Mouse (Mus musculus) myocyte (in vitro differentiated cells): ENCODE measurements at regions not wholly inside any gene's neighbourhood (a gene's known extent, or its start where the extent isn't known, plus 50 kb on each side); places are given as distances from the start of the nearest gene placed in this dataset.

Source experiments
- H3K27me3 ChIP-seq: one replicate; pipeline ENCODE4 v1.6.1; 2011; ENCODE audit not compliant: control insufficient read depth, insufficient read depth, insufficient read length
- H3K36me3 ChIP-seq: one replicate; pipeline ENCODE4 v1.6.1; 2011; ENCODE audit not compliant: control insufficient read depth, insufficient read depth
- H3K4me2 ChIP-seq: one replicate; pipeline ENCODE4 v1.6.1; 2011; ENCODE audit warnings: low read depth, control low read depth
- H3K4me3 ChIP-seq: one replicate; pipeline ENCODE4 v1.5.1; 2011; ENCODE audit warnings: mild to moderate bottlenecking, control low read depth, moderate library complexity
- H3K79me2 ChIP-seq: one replicate; pipeline ENCODE4 v1.6.1; 2011; ENCODE audit not compliant: control insufficient read depth, insufficient read depth
- H3ac ChIP-seq: one replicate; pipeline ENCODE4 v1.6.1; 2011; ENCODE audit not compliant: control insufficient read depth, insufficient read length
- CEBPB ChIP-seq: IDR thresholded peaks from 2 replicates; pipeline ENCODE4 v1.6.1; 2011; ENCODE audit warnings: mild to moderate bottlenecking, moderate library complexity; ENCODE audit not compliant: poor library complexity, insufficient read depth, severe bottlenecking
- E2F4 ChIP-seq: IDR thresholded peaks from one replicate; pipeline ENCODE4 v1.6.1; 2011; ENCODE audit warnings: mild to moderate bottlenecking, control low read depth, moderate library complexity; ENCODE audit not compliant: insufficient read depth
- MAX ChIP-seq: IDR thresholded peaks from one replicate; pipeline ENCODE4 v1.6.1; 2011; ENCODE audit warnings: low read depth, mild to moderate bottlenecking, control low read depth
- MYOD1 ChIP-seq, 3 experiments: IDR thresholded peaks; one replicate each; pipeline ENCODE4 v1.6.1; 2011; ENCODE audit warnings: control low read depth in 2 of 3, low read depth in 2 of 3, mild to moderate bottlenecking in 2 of 3, moderate library complexity in 1 of 3; ENCODE audit not compliant: insufficient read length in 2 of 3, control insufficient read depth in 1 of 3
- MYOG ChIP-seq, 3 experiments: IDR thresholded peaks; one replicate each; pipeline ENCODE4 v1.6.1; 2011; ENCODE audit warnings: control low read depth in 2 of 3, low read depth in 2 of 3, mild to moderate bottlenecking in 2 of 3; ENCODE audit not compliant: insufficient read length in 2 of 3, control insufficient read depth in 1 of 3, insufficient read depth in 1 of 3
- POLR2A ChIP-seq: IDR thresholded peaks from one replicate; pipeline ENCODE4 v1.6.1; 2011; ENCODE audit warnings: low read depth, mild to moderate bottlenecking, control low read depth, moderate library complexity; ENCODE audit not compliant: insufficient read length
- POLR2AphosphoS2 ChIP-seq: IDR thresholded peaks from one replicate; pipeline ENCODE4 v1.6.1; 2011; ENCODE audit warnings: low read depth, control low read depth; ENCODE audit not compliant: insufficient read length
- REST ChIP-seq: IDR thresholded peaks from one replicate; pipeline ENCODE4 v1.6.1; 2011; ENCODE audit warnings: mild to moderate bottlenecking, control low read depth, moderate library complexity; ENCODE audit not compliant: insufficient read depth, insufficient read length
- SRF ChIP-seq: IDR thresholded peaks from one replicate; pipeline ENCODE4 v1.6.1; 2011; ENCODE audit warnings: low read depth; ENCODE audit not compliant: control insufficient read depth, insufficient read length
- TCF12 ChIP-seq: IDR thresholded peaks from one replicate; pipeline ENCODE4 v1.6.1; 2011; ENCODE audit warnings: mild to moderate bottlenecking, control low read depth; ENCODE audit not compliant: poor library complexity, insufficient read depth, severe bottlenecking
- TCF3 ChIP-seq: IDR thresholded peaks from one replicate; pipeline ENCODE4 v1.6.1; 2011; ENCODE audit warnings: low read depth, control low read depth; ENCODE audit not compliant: insufficient read length
- USF1 ChIP-seq: IDR thresholded peaks from one replicate; pipeline ENCODE4 v1.6.1; 2011; ENCODE audit warnings: low read depth, mild to moderate bottlenecking, control low read depth, moderate library complexity

DNA sequence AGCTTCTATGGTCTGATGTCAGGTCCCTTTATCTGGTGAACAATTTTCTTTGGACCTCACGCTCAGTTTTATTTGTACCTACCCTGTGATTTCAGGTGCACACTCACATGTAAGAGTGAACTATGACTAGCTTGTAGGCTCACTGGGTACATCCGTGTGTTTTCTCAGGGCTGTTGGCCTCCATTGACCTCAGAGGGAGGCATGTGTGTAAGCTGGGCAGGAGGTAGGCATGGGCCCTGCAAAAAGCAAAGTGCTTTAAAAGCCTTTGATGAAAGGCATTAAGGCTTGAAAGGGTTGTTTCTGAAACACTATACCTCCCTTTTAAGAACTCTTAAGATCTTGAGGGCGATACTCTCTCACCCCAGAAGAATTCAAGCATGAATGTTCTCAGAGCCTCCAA, 112.9 kb upstream of the Gdnf start:
- Histone ChIP-seq H3K4me3 (no peak overlapping the region), H3K36me3 (no peaks in the 10 kb centered on the region), H3K79me2 (no peaks in the 10 kb centered on the region), H3K4me2 (no peak overlapping the region), H3K27me3 (no peaks in the 10 kb centered on the region), H3ac (no peak overlapping the region)
- TF ChIP-seq MYOD1 (IDR thresholded peaks at IDR 0.05; ENCODE audit: control insufficient read depth in 1 of 3, insufficient read length in 2 of 3, low read depth in 2 of 3) (no peak), POLR2AphosphoS2 (no peak), POLR2A (no peak), USF1 (no peak), MAX (no peak), SRF (no peak), E2F4 (no peak), TCF12 (no peak), REST (no peak), MYOG (IDR thresholded peaks at IDR 0.05; ENCODE audit: control insufficient read depth in 1 of 3, insufficient read depth in 1 of 3, insufficient read length in 2 of 3, low read depth in 2 of 3) (no peak), TCF3 (no peak), CEBPB (no peak)

DNA sequence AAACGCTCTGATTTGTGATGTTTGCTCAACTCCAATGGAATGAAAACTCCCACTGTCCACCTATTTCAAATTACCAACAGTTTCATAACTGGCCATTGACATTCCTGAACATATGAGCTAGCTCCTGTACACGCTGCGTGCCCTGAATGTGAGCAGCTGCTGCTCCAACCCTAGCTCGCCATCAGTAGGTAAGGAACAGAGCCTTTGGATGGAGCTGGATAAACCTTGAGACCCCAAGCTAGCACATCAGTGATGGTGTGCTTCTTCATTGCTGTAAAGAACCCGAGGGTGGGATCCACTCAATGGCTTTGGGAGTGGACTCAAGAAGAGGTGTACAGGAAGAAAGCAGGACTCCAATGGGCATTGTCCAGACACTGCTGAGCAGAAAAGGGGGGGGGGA, 101.8 kb upstream of the Gdnf start:
- TF ChIP-seq TCF3 (no peak), REST (no peak), TCF12 (no peak), CEBPB (no peak), MYOG (IDR thresholded peaks at IDR 0.05; ENCODE audit: control insufficient read depth in 1 of 3, insufficient read depth in 1 of 3, insufficient read length in 2 of 3, low read depth in 2 of 3) (no peak), POLR2AphosphoS2 (no peak), USF1 (no peak), SRF (no peak), POLR2A (no peak), E2F4 (no peak), MAX (no peak), MYOD1 (IDR thresholded peaks at IDR 0.05; ENCODE audit: control insufficient read depth in 1 of 3, insufficient read length in 2 of 3, low read depth in 2 of 3) (no peak)
- H3K27me3 ChIP-seq = no peaks in the 10 kb centered on the region
- no peak overlapping the region for H3K4me3 ChIP-seq
- no peak overlapping the region for H3ac ChIP-seq
- H3K4me2 ChIP-seq = no peak overlapping the region
- no peaks in the 10 kb centered on the region for H3K79me2 ChIP-seq
- no peaks in the 10 kb centered on the region for H3K36me3 ChIP-seq

DNA sequence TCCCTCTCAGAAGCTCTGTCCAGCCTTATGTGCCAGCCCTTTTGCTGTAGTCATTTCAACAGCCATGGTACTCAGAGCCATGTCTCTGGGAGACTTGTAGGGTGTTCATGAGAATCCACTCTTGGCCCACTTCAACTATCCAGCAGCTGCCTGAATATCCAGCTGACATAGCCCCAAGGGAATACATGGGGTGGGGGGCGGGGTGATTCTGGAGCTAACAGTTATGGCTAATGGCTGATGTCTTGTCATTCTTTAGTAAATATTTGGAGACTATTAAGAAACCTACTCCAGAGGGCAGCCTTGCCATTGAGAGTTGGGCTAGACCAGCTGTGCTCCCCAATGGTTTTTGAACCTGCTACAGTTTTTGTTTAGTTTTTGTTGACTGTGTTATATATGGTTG, 96.0 kb upstream of the Gdnf start:
- TF ChIP-seq REST = no peak
- no peak for TF ChIP-seq CEBPB
- no peak for TF ChIP-seq POLR2AphosphoS2
- no peak for TF ChIP-seq TCF3
- TF ChIP-seq MYOD1 (IDR thresholded peaks at IDR 0.05; ENCODE audit: control insufficient read depth in 1 of 3, insufficient read length in 2 of 3, low read depth in 2 of 3) = no peak
- no peak for TF ChIP-seq TCF12
- TF ChIP-seq POLR2A = no peak
- no peak for TF ChIP-seq MAX
- TF ChIP-seq MYOG (IDR thresholded peaks at IDR 0.05; ENCODE audit: control insufficient read depth in 1 of 3, insufficient read depth in 1 of 3, insufficient read length in 2 of 3, low read depth in 2 of 3) = no peak
- no peak for TF ChIP-seq USF1
- TF ChIP-seq E2F4 = no peak
- TF ChIP-seq SRF = no peak
- Histone ChIP-seq H3K36me3 (no peaks in the 10 kb centered on the region), H3K79me2 (no peaks in the 10 kb centered on the region), H3K4me3 (no peak overlapping the region), H3ac (no peak overlapping the region), H3K4me2 (no peak overlapping the region), H3K27me3 (no peaks in the 10 kb centered on the region)

DNA sequence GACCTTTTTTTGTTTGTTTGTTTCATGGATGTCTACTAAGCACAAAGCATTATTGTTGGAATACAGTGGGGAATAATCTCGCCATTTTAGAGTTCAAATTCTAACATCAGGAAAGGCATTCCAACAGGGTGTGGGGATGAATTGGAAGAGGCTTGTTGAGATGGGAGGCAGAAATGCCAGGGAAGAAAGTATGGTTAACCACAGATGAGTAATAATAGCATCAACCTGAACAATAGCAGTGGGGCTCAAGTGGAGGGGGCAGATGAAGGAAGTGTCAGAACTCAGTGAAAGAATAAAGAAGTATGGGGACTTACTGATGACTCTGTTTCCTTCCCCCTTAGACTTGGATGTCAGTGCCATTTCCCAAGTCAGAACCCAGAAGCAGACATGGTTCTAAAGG, 94.5 kb upstream of the Gdnf start:
- no peak overlapping the region for H3ac ChIP-seq
- TF ChIP-seq MYOD1 (IDR thresholded peaks at IDR 0.05; ENCODE audit: control insufficient read depth in 1 of 3, insufficient read length in 2 of 3, low read depth in 2 of 3) = no peak
- no peak for TF ChIP-seq SRF
- no peak for TF ChIP-seq USF1
- no peak for TF ChIP-seq E2F4
- TF ChIP-seq POLR2A = no peak
- TF ChIP-seq POLR2AphosphoS2 = no peak
- no peak for TF ChIP-seq REST
- TF ChIP-seq TCF3 = no peak
- no peak for TF ChIP-seq TCF12
- TF ChIP-seq CEBPB = no peak
- no peak for TF ChIP-seq MYOG (IDR thresholded peaks at IDR 0.05; ENCODE audit: control insufficient read depth in 1 of 3, insufficient read depth in 1 of 3, insufficient read length in 2 of 3, low read depth in 2 of 3)
- TF ChIP-seq MAX = no peak
- no peak overlapping the region for H3K4me3 ChIP-seq
- no peaks in the 10 kb centered on the region for H3K79me2 ChIP-seq
- H3K36me3 ChIP-seq = no peaks in the 10 kb centered on the region
- no peaks in the 10 kb centered on the region for H3K27me3 ChIP-seq
- H3K4me2 ChIP-seq = no peak overlapping the region
